Mouse (Mus musculus): ENCODE measurements around the gene Gm28827. TPM values are rescaled to one million over a fixed set of nuclear protein-coding genes. Genes with fewer than 3 reads are reported as not detected.
"Not testable (repeated sequence)": the region's sequence is repeated elsewhere in the genome, so short reads cannot be mapped to it uniquely, and the experiment has no call there.

Gene Gm28827
- polyA plus RNA-seq (2012; rRNA removed): not detected in 2 replicates

DNA sequence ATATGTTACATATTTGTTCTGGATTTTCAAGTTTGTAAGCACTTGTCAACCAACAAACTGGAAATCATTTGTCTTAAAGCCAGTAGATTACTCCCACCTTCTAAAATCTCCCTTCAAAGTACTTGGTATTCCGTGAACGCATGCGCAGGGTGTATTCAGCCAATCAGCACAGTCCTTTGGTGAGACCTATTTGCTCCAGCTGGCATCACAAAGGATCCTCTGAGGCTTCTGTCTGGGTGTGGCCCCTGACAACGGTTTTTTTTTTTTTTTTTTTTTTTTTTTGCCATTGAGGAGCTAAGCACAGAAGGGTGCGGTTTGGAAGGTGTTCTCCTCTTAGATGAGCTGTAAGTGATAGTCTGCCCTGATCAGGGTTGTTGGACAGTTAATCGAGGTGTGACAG, at the start of gene Gm28827:
Gm28827 (plus strand) TSS at position 301 of the 400 bp plus-strand sequence.
- not testable (repeated sequence) for H3K4me3 ChIP-seq (ENCODE audit: control insufficient read depth, insufficient read depth, low read length); H3K36me3 ChIP-seq (ENCODE audit: control insufficient read depth, insufficient read depth, low read length); H3K27ac ChIP-seq (ENCODE audit: control insufficient read depth, insufficient read depth, low read length); H3K27me3 ChIP-seq (ENCODE audit: control insufficient read depth, insufficient read depth, low read length); H3K4me1 ChIP-seq (replicated peaks; ENCODE audit: control insufficient read depth, insufficient read depth, low read length); DNase-seq
- WGBS: no CpG with 5 or more reads among the region's 6 CpGs

Data from thymus, adult 2 months (tissue).